Mouse (Mus musculus): Measurements from ENCODE around the gene Slc17a7. TPM values are rescaled to one million over a fixed set of nuclear protein-coding genes. Genes with fewer than 3 reads are reported as not detected.
"Not testable (repeated sequence)": the region's sequence is repeated elsewhere in the genome, so short reads cannot be mapped to it uniquely, and the experiment has no call there.

The Slc17a7 gene
- total and polyA plus RNA-seq, 3 experiments = 0.08 to 0.11 TPM; not detected in 1

DNA sequence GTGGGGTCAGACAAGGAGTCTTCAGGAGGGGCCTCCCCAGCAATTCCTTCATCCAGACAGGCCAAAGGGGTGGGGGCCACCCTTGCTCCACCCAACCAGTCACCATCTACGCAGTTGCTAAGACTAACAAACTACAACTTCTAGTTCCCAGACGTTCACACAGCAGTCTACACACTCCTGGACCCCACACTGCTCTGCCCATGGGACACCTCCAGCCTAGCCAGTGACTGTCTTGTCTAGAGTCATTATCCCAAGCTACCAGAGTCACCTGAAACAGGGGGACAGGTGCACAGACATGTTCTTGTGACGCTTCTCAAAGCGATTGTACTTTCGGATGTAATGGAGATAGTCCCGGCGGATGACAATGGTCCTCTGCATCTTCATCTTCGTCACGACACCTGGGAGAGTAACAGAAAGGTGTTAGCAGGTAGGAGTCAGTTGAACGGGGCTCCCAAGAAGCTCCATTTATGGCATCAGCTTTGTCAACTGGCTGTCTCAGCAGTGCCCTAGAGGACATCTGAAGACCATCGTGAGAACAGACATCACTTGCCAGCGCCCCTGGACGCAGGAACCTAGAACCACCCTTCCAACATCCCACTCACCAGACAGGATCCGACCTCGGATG is 41.1 kb upstream of the Slc17a7 start:
- Histone ChIP-seq H3K4me1 (ENCODE audit: insufficient read depth, low read depth, low read length) (peaks cover 83% of the 10 kb centered on the region), H3K4me3 (ENCODE audit: low read depth, low read length) (peak overlapping the region; percentile 92), H3K9me3 (replicated peaks) (no peaks in the 10 kb centered on the region), H3K36me3 (replicated peaks) (peaks cover 90% of the 10 kb centered on the region), H3K27me3 (ENCODE audit: insufficient read depth, low read length) (no peaks in the 10 kb centered on the region)
- ATAC-seq (ENCODE audit: extremely low read depth, insufficient number of reproducible peaks, low FRiP score, poor library complexity, severe bottlenecking) = no peak
- TF ChIP-seq GATA2 (IDR thresholded peaks at IDR 0.05; ENCODE audit: borderline replicate concordance, low read depth, low read length) (no peak), POLR2AphosphoS5 (IDR thresholded peaks at IDR 0.05; ENCODE audit: insufficient replicate concordance, low read depth, low read length) (no peak), CTCF (IDR thresholded peaks at IDR 0.05; ENCODE audit: low read depth, low read length) (no peak), GATA1 (IDR thresholded peaks at IDR 0.05; ENCODE audit: borderline replicate concordance, low read length) (no peak), TAL1 (conservative IDR thresholded peaks at IDR 0.05; ENCODE audit: low read depth, low read length) (no peak)
- no peak for DNase-seq (ENCODE audit: low spot score)

DNA sequence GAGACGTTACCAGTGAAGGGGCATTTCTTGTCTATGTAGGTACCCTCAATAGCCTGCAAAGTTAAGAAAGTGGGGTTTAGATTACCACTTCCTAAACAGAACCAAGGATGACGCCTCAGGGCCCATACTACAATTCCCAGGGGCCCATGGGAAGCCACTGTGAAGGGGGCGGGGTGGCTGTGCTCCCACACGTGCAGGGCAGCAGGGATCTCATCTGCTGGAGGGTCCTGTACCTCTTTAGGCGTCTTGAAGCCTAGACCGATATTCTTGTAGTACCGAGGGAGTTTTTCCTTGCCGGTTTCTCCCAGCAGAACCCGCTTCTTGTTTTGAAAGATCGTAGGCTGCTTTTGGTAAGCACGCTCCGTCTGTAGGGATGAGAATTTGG is 40.6 kb upstream of the Slc17a7 start:
- DNase-seq (ENCODE audit: low spot score) (peak; percentile 56), ATAC-seq (ENCODE audit: extremely low read depth, insufficient number of reproducible peaks, low FRiP score, poor library complexity, severe bottlenecking) (no peak)
- Histone ChIP-seq H3K4me3 (ENCODE audit: low read depth, low read length) (peak overlapping the region; percentile 92), H3K36me3 (replicated peaks) (peaks cover 88% of the 10 kb centered on the region), H3K27me3 (ENCODE audit: insufficient read depth, low read length) (no peaks in the 10 kb centered on the region), H3K9me3 (replicated peaks) (no peaks in the 10 kb centered on the region), H3K4me1 (ENCODE audit: insufficient read depth, low read depth, low read length) (peaks cover 78% of the 10 kb centered on the region)
- no peak for TF ChIP-seq GATA1 (IDR thresholded peaks at IDR 0.05; ENCODE audit: borderline replicate concordance, low read length)
- no peak for TF ChIP-seq CTCF (IDR thresholded peaks at IDR 0.05; ENCODE audit: low read depth, low read length)
- no peak for TF ChIP-seq GATA2 (IDR thresholded peaks at IDR 0.05; ENCODE audit: borderline replicate concordance, low read depth, low read length)
- no peak for TF ChIP-seq TAL1 (conservative IDR thresholded peaks at IDR 0.05; ENCODE audit: low read depth, low read length)
- TF ChIP-seq POLR2AphosphoS5 (IDR thresholded peaks at IDR 0.05; ENCODE audit: insufficient replicate concordance, low read depth, low read length) = no peak

DNA sequence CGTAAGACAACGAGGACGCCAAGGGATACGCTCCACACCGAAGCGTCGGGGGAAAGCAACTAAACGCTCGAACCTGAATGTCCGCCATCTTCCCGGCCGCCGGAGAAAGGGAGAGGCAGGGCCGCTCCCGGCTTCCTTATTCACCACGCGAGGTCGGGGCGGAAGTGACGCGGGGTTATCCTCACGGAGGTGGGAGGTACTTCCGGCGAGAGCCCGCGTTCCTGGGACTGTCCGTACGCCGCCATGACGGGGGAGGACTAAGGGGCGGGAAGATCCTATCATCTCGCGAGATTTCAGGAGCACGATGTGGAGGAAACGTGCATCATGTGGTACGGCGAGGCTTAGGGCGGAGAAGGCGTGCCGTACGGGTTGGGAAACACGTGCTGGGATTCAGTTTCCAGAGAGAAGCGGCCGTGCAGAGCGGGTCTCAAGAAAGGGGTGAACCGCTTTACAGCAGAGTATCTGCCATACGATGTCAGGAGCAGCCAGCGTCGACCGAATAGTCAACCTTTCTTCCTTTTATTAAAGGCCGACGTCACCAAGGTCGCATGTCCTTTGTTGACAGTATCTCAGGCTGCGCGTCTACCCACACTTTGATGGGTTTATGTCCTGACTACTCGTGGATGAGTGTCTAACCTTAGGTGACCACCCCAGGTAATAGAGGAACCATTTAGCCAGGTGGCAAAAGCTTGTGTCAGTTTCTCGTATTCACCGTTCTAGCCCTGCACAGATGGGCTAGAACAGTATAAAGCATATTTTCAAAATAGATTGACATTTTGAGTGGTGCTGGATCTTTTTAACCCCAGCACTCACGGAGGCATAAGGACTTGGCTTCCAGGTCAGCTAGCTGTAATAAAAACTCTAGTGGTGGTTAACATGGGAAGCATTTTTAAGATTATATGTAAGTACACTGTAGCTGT is 39.3 kb upstream of the Slc17a7 start, which contains the start of gene Rps11:
Gene Rps11, minus strand, starts transcription at position 216 of the 920 bp plus-strand sequence.
- DNase-seq (ENCODE audit: low spot score) (peak; percentile 80), ATAC-seq (ENCODE audit: extremely low read depth, insufficient number of reproducible peaks, low FRiP score, poor library complexity, severe bottlenecking) (peak; percentile 66)
- Histone ChIP-seq H3K36me3 (replicated peaks) (peaks cover 78% of the 10 kb centered on the region), H3K4me1 (ENCODE audit: insufficient read depth, low read depth, low read length) (peaks cover 71% of the 10 kb centered on the region), H3K27me3 (ENCODE audit: insufficient read depth, low read length) (no peaks in the 10 kb centered on the region), H3K4me3 (ENCODE audit: low read depth, low read length) (peak within 1 kb of the TSS; percentile 93), H3K9me3 (replicated peaks) (no peaks in the 10 kb centered on the region)
- no peak for TF ChIP-seq TAL1 (conservative IDR thresholded peaks at IDR 0.05; ENCODE audit: low read depth, low read length)
- TF ChIP-seq GATA2 (IDR thresholded peaks at IDR 0.05; ENCODE audit: borderline replicate concordance, low read depth, low read length) = no peak
- no peak for TF ChIP-seq GATA1 (IDR thresholded peaks at IDR 0.05; ENCODE audit: borderline replicate concordance, low read length)
- no peak for TF ChIP-seq CTCF (IDR thresholded peaks at IDR 0.05; ENCODE audit: low read depth, low read length)
- peak; percentile 97 for TF ChIP-seq POLR2AphosphoS5 (IDR thresholded peaks at IDR 0.05; ENCODE audit: insufficient replicate concordance, low read depth, low read length)

DNA sequence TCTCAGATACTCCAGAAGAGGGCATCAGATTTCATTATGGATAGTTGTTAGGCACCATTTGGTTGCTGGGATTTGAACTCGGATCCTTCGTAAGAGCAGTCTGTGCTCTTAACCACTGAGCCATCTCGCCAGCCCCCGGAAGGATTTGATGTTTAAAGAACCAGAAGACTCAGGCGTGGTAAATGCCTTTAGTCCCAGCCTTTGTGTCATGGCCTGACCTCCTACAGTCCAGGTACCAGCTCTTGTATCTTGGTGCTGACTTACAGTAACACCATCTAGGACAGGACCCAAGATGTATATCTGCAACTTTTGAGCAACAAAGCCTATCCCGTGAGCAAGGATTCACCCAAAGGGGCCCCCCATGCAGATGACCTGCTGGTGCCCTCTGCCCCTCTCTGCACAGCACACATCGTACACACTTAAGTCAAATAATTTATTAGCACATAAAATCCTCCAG is 38.6 kb upstream of the Slc17a7 start:
- H3K36me3 ChIP-seq (replicated peaks) = peaks cover 73% of the 10 kb centered on the region
- H3K4me3 ChIP-seq (ENCODE audit: low read depth, low read length) = peak overlapping the region; percentile 93; the same call in 1 of the 2 replicates

DNA sequence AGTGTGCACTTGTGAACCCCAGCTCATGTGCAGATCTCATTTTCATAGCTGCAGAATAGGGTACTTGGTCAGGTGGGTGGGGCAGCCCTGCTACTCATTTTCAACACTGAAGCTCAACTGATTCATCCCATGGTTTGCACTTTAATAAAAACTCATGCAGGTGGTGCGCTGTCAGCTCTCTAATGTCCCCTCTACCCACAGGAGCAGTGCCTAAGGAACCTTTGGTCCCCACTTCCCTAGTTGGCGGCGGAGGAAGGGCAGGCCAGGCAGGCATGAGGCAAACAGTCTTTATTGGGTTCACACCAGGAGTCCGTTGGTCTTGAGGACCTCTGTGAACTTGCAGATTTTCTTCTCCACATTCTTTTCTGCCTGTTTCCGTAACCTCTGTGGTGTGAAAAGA is 38.1 kb upstream of the Slc17a7 start:
- not testable (repeated sequence) for ATAC-seq (ENCODE audit: extremely low read depth, insufficient number of reproducible peaks, low FRiP score, poor library complexity, severe bottlenecking); DNase-seq (ENCODE audit: low spot score); H3K27me3 ChIP-seq (ENCODE audit: insufficient read depth, low read length); H3K9me3 ChIP-seq (replicated peaks)
- Histone ChIP-seq H3K4me1 (ENCODE audit: insufficient read depth, low read depth, low read length) (peaks cover 68% of the 10 kb centered on the region), H3K36me3 (replicated peaks) (peaks cover 71% of the 10 kb centered on the region), H3K4me3 (ENCODE audit: low read depth, low read length) (peak overlapping the region; percentile 93)

More for the DNA sequence above, 38.6 kb upstream of the Slc17a7 start:
- DNase-seq (ENCODE audit: low spot score) (no peak), ATAC-seq (ENCODE audit: extremely low read depth, insufficient number of reproducible peaks, low FRiP score, poor library complexity, severe bottlenecking) (no peak)
- Histone ChIP-seq H3K4me1 (ENCODE audit: insufficient read depth, low read depth, low read length) (peaks cover 71% of the 10 kb centered on the region), H3K27me3 (ENCODE audit: insufficient read depth, low read length) (no peaks in the 10 kb centered on the region), H3K9me3 (replicated peaks) (no peaks in the 10 kb centered on the region)
- no peak for TF ChIP-seq CTCF (IDR thresholded peaks at IDR 0.05; ENCODE audit: low read depth, low read length)
- no peak for TF ChIP-seq GATA2 (IDR thresholded peaks at IDR 0.05; ENCODE audit: borderline replicate concordance, low read depth, low read length)
- TF ChIP-seq TAL1 (conservative IDR thresholded peaks at IDR 0.05; ENCODE audit: low read depth, low read length) = no peak
- no peak for TF ChIP-seq GATA1 (IDR thresholded peaks at IDR 0.05; ENCODE audit: borderline replicate concordance, low read length)
- TF ChIP-seq POLR2AphosphoS5 (IDR thresholded peaks at IDR 0.05; ENCODE audit: insufficient replicate concordance, low read depth, low read length) = no peak

- Histone ChIP-seq H3K9me3 (replicated peaks) (no peaks in the 10 kb centered on the region), H3K36me3 (replicated peaks) (peaks cover 71% of the 10 kb centered on the region), H3K4me3 (ENCODE audit: low read depth, low read length) (peak overlapping the region; percentile 93), H3K27me3 (ENCODE audit: insufficient read depth, low read length) (no peaks in the 10 kb centered on the region), H3K4me1 (ENCODE audit: insufficient read depth, low read depth, low read length) (peaks cover 68% of the 10 kb centered on the region)
- DNase-seq (ENCODE audit: low spot score) = no peak
- no peak for TF ChIP-seq POLR2AphosphoS5 (IDR thresholded peaks at IDR 0.05; ENCODE audit: insufficient replicate concordance, low read depth, low read length)
- no peak for TF ChIP-seq TAL1 (conservative IDR thresholded peaks at IDR 0.05; ENCODE audit: low read depth, low read length)
- no peak for TF ChIP-seq CTCF (IDR thresholded peaks at IDR 0.05; ENCODE audit: low read depth, low read length)
- no peak for TF ChIP-seq GATA1 (IDR thresholded peaks at IDR 0.05; ENCODE audit: borderline replicate concordance, low read length)
- TF ChIP-seq GATA2 (IDR thresholded peaks at IDR 0.05; ENCODE audit: borderline replicate concordance, low read depth, low read length) = no peak
- ATAC-seq (ENCODE audit: extremely low read depth, insufficient number of reproducible peaks, low FRiP score, poor library complexity, severe bottlenecking) = no peak
Measured at GRCm38 (mm10) chr7:45126147-45126843, 37.5 kb upstream of the Slc17a7 start.

Data from G1E (cell line).